Mouse (Mus musculus) layer of hippocampus, adult 9-11 months (tissue): ENCODE results near the gene Olfr577.

Experiments used
- DNase-seq: peaks from one replicate; pipeline ENCODE4 v3.0.0; 2022

The Olfr577 gene

GRCm38 (mm10) chr7:102975843-102976242 lies at the start of gene Olfr577:
Gene Olfr577 (minus strand): TSS chr7:102975943.
- DNase-seq = no peak

DNA sequence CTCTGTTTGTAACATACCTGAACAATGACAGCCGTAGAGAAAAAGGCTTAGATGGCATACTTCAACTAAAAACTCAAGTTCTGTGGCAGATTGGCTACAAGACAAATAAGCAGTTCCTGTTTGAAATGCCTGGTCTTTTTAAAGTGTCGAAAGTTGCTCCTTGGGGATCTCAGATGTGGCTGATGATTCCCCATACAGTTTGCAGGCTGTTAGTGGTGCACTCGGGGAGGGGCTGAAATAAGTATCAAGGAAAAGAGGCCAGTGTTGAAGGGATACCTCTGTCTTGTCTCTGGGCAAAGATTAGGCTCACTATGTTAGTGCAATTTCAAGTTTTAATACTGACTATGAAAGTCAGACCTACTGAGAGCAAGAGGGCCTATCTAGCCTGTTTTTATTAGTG lies 13.5 kb upstream of the Olfr577 start, which contains the start of gene Olfr578:
Gene Olfr578 (minus strand): TSS at position 101 of the 400 bp plus-strand sequence.
- DNase-seq = no peak

- no peak for DNase-seq
These were observed 1.3 kb downstream of the Olfr577 start for GRCm38 (mm10) chr7:102974399-102974798.

DNA sequence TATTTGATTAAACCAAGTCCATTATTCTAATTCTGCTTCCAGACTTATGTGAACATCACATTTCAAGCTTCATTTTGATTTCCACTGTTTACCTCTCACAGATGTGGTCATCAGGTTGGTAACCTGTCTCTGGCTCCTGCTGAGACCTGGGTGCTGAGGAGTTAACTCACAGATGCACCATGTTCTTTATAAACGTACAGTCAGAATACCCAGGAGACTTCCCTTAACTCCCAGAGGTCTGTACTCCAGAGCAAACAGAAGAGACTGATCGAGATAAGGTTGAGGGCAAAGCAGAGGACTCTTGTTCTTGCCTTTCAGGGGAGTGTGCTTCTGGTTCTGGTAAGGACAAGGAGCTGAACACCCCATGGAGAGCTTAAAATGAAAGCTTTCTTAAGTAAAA lies 13.4 kb downstream of the Olfr577 start, which contains the start of gene Olfr576:
Gene Olfr576 (plus strand): TSS at position 301 of the 400 bp plus-strand sequence.
- DNase-seq = no peak

GRCm38 (mm10) chr7:102958593-102958992 lies 17.1 kb downstream of the Olfr577 start, which contains the start of gene Olfr575:
Gene Olfr575 (minus strand): TSS chr7:102958775.
- no peak for DNase-seq

DNA sequence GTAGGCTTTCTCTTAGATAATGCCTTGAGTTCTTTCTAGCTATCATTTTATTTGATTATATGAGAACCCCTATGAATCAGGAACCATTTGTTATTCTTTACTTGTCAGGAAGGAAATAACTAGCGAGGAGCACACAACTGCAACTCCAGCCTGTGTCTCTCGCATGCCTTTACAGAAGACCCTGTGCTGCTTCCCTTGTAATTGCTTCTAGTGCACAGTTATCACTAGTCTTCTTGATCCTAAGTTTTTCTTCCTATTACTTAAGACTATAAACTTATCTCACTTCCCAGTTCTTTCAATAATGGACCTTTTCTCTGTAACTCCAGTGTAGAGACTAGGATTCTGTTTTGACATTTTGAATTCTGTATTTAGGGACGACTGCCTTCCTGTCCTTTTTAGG lies 17.6 kb downstream of the Olfr577 start:
- no peak for DNase-seq

GRCm38 (mm10) chr7:102950732-102951131 lies 25.0 kb downstream of the Olfr577 start:
- DNase-seq = no peak

DNA sequence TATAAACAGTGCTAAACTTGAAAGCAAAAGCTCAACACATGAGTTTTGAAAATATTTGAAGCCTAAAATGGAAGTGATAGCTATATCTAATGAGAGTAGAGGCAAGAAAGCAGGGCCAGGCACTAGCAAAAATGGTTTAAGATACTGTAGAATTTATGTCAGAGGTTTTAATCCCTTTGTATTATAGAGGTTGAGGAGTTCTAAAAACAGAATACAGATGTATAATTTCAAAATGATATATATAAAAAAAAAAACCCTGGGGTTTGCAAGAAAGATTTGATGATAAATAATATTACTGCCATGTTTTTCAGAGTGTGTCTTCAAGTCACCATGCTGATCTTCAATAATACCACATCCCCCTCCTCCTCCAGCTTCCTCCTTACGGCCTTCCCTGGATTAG lies 27.6 kb downstream of the Olfr577 start, which contains the start of gene Olfr574:
Gene Olfr574 (plus strand): TSS at position 301 of the 400 bp plus-strand sequence.
- no peak for DNase-seq

GRCm38 (mm10) chr7:102943417-102943816 lies 32.3 kb downstream of the Olfr577 start:
- no peak for DNase-seq

GRCm38 (mm10) chr7:102942475-102942874 lies 33.3 kb downstream of the Olfr577 start, which contains the start of gene Olfr573-ps1:
Gene Olfr573-ps1 (minus strand): TSS chr7:102942575.
- no peak for DNase-seq

DNA sequence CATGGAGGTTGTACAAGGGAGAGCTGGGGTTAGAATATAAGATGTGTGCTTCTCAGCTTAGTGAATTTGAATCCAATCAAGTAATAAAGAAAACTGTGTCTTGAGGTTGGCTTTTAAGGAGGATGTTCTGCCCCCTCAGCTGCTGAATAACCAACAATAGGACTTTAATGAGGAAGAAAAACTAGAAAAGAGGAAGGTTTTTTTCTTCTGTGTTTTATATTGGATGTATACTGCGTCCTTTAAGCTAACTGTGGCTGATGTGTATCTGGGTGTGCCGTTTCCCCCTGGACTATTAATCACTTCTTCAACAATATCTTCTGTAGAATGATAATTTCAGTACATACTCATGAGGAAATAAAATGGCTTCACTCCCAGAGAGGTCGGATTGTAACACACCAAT lies 48.6 kb downstream of the Olfr577 start:
- DNase-seq = no peak

GRCm38 (mm10) chr7:102924109-102924508 lies 51.6 kb downstream of the Olfr577 start, which contains the start of gene Olfr572:
Gene Olfr572 (plus strand): TSS chr7:102924409.
- no peak for DNase-seq
